Mouse (Mus musculus): ENCODE results near the gene Crygb.

DNA sequence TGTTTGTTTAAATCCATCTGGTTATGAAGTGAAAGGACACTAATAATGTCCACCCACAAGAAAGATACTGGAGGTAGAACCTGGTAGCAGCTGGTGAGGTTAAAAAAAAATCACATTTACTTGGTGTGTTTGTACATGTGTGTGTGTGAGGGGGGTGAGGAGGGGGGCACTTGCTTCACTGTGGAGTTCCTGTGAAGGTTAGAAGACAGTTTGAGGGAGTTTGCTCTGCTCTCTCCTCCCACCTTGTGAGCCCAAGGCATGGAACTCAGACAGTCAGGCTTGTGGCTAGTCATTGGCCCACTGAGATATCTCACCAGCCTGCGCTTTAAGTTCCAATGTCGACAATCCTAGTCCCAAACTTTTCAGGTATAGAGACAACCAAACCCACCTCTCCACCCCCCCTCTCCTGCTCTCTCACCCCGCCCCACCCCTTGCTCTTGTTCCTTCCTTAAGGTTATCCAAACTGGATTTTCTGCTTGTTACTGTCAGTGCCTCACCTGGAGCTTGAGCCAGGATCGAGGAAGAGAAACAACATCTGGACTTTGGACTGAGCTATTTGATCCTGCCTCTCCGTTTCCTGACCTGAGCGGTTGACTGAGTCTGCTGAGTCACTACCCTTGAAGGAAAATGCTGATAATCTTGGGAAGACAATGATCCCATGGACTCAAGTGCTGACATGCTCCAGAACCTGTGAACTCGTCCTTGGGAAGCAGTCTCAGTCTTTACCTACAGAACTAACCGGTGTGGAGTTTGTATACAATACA is 36.2 kb upstream of the Crygb start:
- TF ChIP-seq CTCF (IDR thresholded peaks at IDR 0.05; ENCODE audit: low read depth) (no peak), EP300 (IDR thresholded peaks at IDR 0.05; ENCODE audit: low read depth) (no peak)
